ENCODE assay signal across 8 mouse cellular contexts in the genomic region with DNA sequence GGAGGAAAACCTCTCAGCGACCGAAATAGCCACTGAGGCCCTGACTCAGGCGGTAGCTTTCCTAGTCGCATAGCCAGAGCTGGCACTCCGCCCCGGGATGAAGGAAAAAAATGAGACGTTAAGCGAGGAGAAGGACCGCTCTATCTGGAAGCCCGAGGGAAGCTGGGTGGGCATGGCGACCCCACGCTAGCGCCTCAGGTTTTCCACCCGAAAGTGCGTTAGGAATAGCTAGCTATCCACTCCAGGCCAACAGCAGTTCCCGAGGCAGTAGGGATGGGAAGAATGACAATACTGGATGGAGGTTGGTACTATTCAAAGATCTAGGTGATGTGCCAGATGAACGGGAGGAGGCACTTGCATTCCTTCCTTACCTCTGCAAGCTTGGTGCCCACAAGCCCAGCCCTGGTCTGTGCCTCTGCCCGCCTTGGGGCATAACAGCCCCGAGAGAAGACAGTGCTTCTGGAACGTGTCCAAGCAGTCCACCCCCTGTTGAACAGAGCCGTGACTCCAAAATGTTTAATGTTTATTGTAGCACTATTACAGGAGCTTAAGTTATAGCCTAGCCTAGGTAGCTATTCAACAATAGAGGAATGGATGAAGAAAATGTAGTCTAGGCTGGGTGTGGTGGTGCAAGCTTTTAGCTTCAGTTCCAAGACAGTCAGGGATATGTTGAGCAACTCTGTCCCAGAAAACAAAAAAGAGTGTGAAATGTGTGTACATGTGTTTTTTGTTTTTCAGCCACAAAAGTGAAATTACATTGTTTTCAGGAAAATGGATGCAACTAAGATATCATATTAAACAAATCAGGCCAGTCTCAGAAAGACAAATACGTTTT. TPM values are rescaled to one million over a fixed set of nuclear protein-coding genes. Genes with fewer than 3 reads are reported as not detected.
DNase-seq lines count a peak whose midpoint lies in the region; ATAC-seq and TF ChIP-seq lines count a peak whose summit lies in the region.

No protein-coding gene starts in this region.

- TF ChIP-seq CTCF in CH12.LX (conservative IDR thresholded peaks at IDR 0.05 in 1 of 2, IDR thresholded peaks at IDR 0.05 in 1 of 2; ENCODE audit: low read depth in 2 of 2, low read length in 2 of 2): no peak
- TF ChIP-seq CTCF in stomach, postnatal 0 days (IDR thresholded peaks at IDR 0.05; ENCODE audit: low read depth): no peak

- peak overlapping the region; percentile 92 for H3K9ac ChIP-seq in heart, embryonic 14.5 days (ENCODE audit: low read length)
- H3K9ac ChIP-seq in CH12.LX (ENCODE audit: insufficient read depth, low read depth): peak overlapping the region; percentile 97
- peak overlapping the region; percentile 98 for H3K9ac ChIP-seq in hindbrain, embryonic 13.5 days
- H3K9ac ChIP-seq in liver, embryonic 15.5 days: peak overlapping the region; percentile 86
- H3K9ac ChIP-seq in stomach, postnatal 0 days (ENCODE audit: low read length): peak overlapping the region; percentile 94

- in situ Hi-C loops in CH12.LX (cut with MboI; ENCODE audit: low pct_ligation_motif_present, low pct_unique_long_range_greater_than_20kb, low sequenced_read_pairs): no loop called here

- 5% methylated on average over 22 of the region's 22 CpGs for WGBS in heart, embryonic 14.5 days
- 5% methylated on average over 22 of the region's 22 CpGs for WGBS in hindbrain, embryonic 13.5 days
- WGBS in liver, embryonic 15.5 days (ENCODE audit: insufficient replicate concordance): 4% methylated on average over 22 of the region's 22 CpGs
- WGBS in stomach, postnatal 0 days: 3% methylated on average over 22 of the region's 22 CpGs

- no peak for TF ChIP-seq EP300 in CH12.LX (IDR thresholded peaks at IDR 0.05; ENCODE audit: low read length)
- TF ChIP-seq EP300 in stomach, postnatal 0 days (optimal IDR thresholded peaks at IDR 0.05): no peak

- DNase-seq in heart, adult 11 months: no peak
- no peak for DNase-seq in CH12.LX (ENCODE audit: extremely low read depth)
- DNase-seq in stomach, postnatal 0 days (ENCODE audit: low spot score): no peak
- DNase-seq in ovary, postnatal 10 days (ENCODE audit: low spot score): no peak

- peak overlapping the region; percentile 85 for H3K4me2 ChIP-seq in heart, embryonic 14.5 days (ENCODE audit: low read length)
- peak overlapping the region; percentile 64 for H3K4me2 ChIP-seq in CH12.LX (ENCODE audit: insufficient read depth, low read depth, poor library complexity, severe bottlenecking)
- H3K4me2 ChIP-seq in hindbrain, embryonic 13.5 days: peak overlapping the region; percentile 81
- peak overlapping the region; percentile 97 for H3K4me2 ChIP-seq in liver, embryonic 15.5 days
- peak overlapping the region; percentile 93 for H3K4me2 ChIP-seq in stomach, postnatal 0 days (replicated peaks; ENCODE audit: low read depth)

- no peak for TF ChIP-seq POLR2A in CH12.LX (IDR thresholded peaks at IDR 0.05; ENCODE audit: low read depth, low read length)

- H3K9me3 ChIP-seq in heart, embryonic 14.5 days (ENCODE audit: control insufficient read depth, low read length): no peaks in the 10 kb centered on the region
- H3K9me3 ChIP-seq in CH12.LX (replicated peaks; ENCODE audit: low read length): no peaks in the 10 kb centered on the region
- H3K9me3 ChIP-seq in hindbrain, embryonic 13.5 days: no peaks in the 10 kb centered on the region
- no peaks in the 10 kb centered on the region for H3K9me3 ChIP-seq in liver, embryonic 15.5 days (replicated peaks)
- no peaks in the 10 kb centered on the region for H3K9me3 ChIP-seq in stomach, postnatal 0 days (ENCODE audit: control insufficient read depth, low read length)

- TF ChIP-seq RAD21 in CH12.LX (IDR thresholded peaks at IDR 0.05; ENCODE audit: low read depth, low read length): no peak

- no peaks in the 10 kb centered on the region for H3K27me3 ChIP-seq in heart, embryonic 14.5 days (ENCODE audit: control insufficient read depth, insufficient read depth, low read length)
- H3K27me3 ChIP-seq in CH12.LX (replicated peaks): no peaks in the 10 kb centered on the region
- no peaks in the 10 kb centered on the region for H3K27me3 ChIP-seq in hindbrain, embryonic 13.5 days
- peaks cover 16% of the 10 kb centered on the region for H3K27me3 ChIP-seq in liver, embryonic 15.5 days
- no peaks in the 10 kb centered on the region for H3K27me3 ChIP-seq in stomach, postnatal 0 days (ENCODE audit: control insufficient read depth, insufficient read depth, low read length)

- peaks cover 2 to 33% of the 10 kb centered on the region in 2 experiments for H3K4me1 ChIP-seq in heart, embryonic 14.5 days (ENCODE audit: control insufficient read depth in 2 of 2, insufficient read depth in 2 of 2, low read length in 2 of 2)
- peaks cover 3 to 40% of the 10 kb centered on the region in 2 experiments; a peak in 3 of 4 replicates for H3K4me1 ChIP-seq in CH12.LX (ENCODE audit: control insufficient read depth in 1 of 2, insufficient read depth in 2 of 2)
- peaks cover 54% of the 10 kb centered on the region for H3K4me1 ChIP-seq in hindbrain, embryonic 13.5 days (replicated peaks)
- peaks cover 42% of the 10 kb centered on the region for H3K4me1 ChIP-seq in liver, embryonic 15.5 days (replicated peaks)
- H3K4me1 ChIP-seq in stomach, postnatal 0 days (replicated peaks; ENCODE audit: control insufficient read depth, insufficient read depth): no peaks in the 10 kb centered on the region

- no peak for ATAC-seq in heart, embryonic 14.5 days (ENCODE audit: insufficient number of reproducible peaks, insufficient read depth, low FRiP score, low read depth)
- ATAC-seq in common myeloid progenitor, adult 5-6 weeks (replicated peaks; ENCODE audit: low read depth, poor library complexity, severe bottlenecking): 0 out of 2 replicates have a peak, but pooled peaks have one; percentile 16
- peak; percentile 49 for ATAC-seq in hindbrain, embryonic 13.5 days (ENCODE audit: low FRiP score)
- ATAC-seq in liver, embryonic 15.5 days (ENCODE audit: insufficient read depth): peak; percentile 38
- peak; percentile 45 for ATAC-seq in stomach, postnatal 0 days (ENCODE audit: low FRiP score, low TSS enrichment)

- peaks cover 51% of the 10 kb centered on the region for H3K36me3 ChIP-seq in heart, embryonic 14.5 days (ENCODE audit: control insufficient read depth, insufficient read depth, low read length)
- H3K36me3 ChIP-seq in CH12.LX (replicated peaks in 1 of 2; ENCODE audit: control insufficient read depth in 1 of 2, insufficient read depth in 1 of 2, low read length in 1 of 2): peaks cover 0 to 34% of the 10 kb centered on the region in 2 experiments
- H3K36me3 ChIP-seq in hindbrain, embryonic 13.5 days: peaks cover 31% of the 10 kb centered on the region
- peaks cover 6% of the 10 kb centered on the region; the same call in 1 of the 2 replicates for H3K36me3 ChIP-seq in liver, embryonic 15.5 days (replicated peaks)
- peaks cover 7% of the 10 kb centered on the region; the same call in 1 of the 2 replicates for H3K36me3 ChIP-seq in stomach, postnatal 0 days (ENCODE audit: control insufficient read depth, insufficient read depth, low read length)

- peaks cover 34% of the 10 kb centered on the region for H3K79me2 ChIP-seq in CH12.LX (replicated peaks; ENCODE audit: control insufficient read depth, extremely low read depth, insufficient read depth, poor library complexity, severe bottlenecking)

- H3K27ac ChIP-seq in heart, embryonic 14.5 days (replicated peaks in 1 of 2; ENCODE audit: control insufficient read depth in 1 of 2, insufficient read depth in 1 of 2, low read depth in 2 of 2, low read length in 2 of 2): peak overlapping the region; percentile 80 to 91
- no peak overlapping the region for H3K27ac ChIP-seq in CH12.LX (ENCODE audit: insufficient read depth, low read depth)
- peak overlapping the region; percentile 99 for H3K27ac ChIP-seq in hindbrain, embryonic 13.5 days
- H3K27ac ChIP-seq in liver, embryonic 15.5 days (replicated peaks): peak overlapping the region; percentile 87
- peak overlapping the region; percentile 88 for H3K27ac ChIP-seq in stomach, postnatal 0 days (replicated peaks)

- peak overlapping the region; percentile 71 to 86 for H3K4me3 ChIP-seq in heart, embryonic 14.5 days (ENCODE audit: control insufficient read depth in 1 of 2, insufficient read depth in 1 of 2, low read depth in 1 of 2, low read length in 2 of 2)
- H3K4me3 ChIP-seq in CH12.LX (replicated peaks in 1 of 3; ENCODE audit: low read depth in 2 of 3, low read length in 2 of 3, poor library complexity in 1 of 3): peak overlapping the region; percentile 65 to 92 (median 82)
- H3K4me3 ChIP-seq in hindbrain, embryonic 13.5 days: peak overlapping the region; percentile 93
- peak overlapping the region; percentile 81 for H3K4me3 ChIP-seq in liver, embryonic 15.5 days (replicated peaks)
- peak overlapping the region; percentile 94 for H3K4me3 ChIP-seq in stomach, postnatal 0 days (ENCODE audit: low read depth, low read length)

- dilution Hi-C loops in CH12.LX (cut with MboI; ENCODE audit: extremely low pct_ligation_motif_present, extremely low pct_unique_long_range_greater_than_20kb, low sequenced_read_pairs): no loop called here

RNA-seq across cellular contexts. Expression of a gene that starts 0.5 kb away (rescaled TPM):
- polyA plus RNA-seq in heart, embryonic 14.5 days (2014; fragmentation: Nextera tagmentation; extraction: Ambion mirVana): 99.1 and 103 TPM in 2 replicates
- total RNA-seq in CH12.LX (2012; rRNA removed) (94.9 and 101 TPM in 2 replicates), CH12.LX (2014; rRNA removed) (76.2 and 82.3 TPM in 2 replicates)
- polyA plus RNA-seq in CH12.LX (2012; ENCODE audit: insufficient read length, low read depth): 95.6 and 96.0 TPM in 2 replicates
- total RNA-seq in common myeloid progenitor, adult 5-6 weeks (2017): 76.4 and 88.3 TPM in 2 replicates
- 302 and 313 TPM in 2 replicates for polyA plus RNA-seq in hindbrain, embryonic 13.5 days (2015; fragmentation: Nextera tagmentation; extraction: Ambion mirVana)
- polyA plus RNA-seq in liver, embryonic 15.5 days (2015; fragmentation: Nextera tagmentation; extraction: Ambion mirVana): 63.7 and 64.5 TPM in 2 replicates
- polyA plus RNA-seq in stomach, postnatal 0 days (2015; fragmentation: Nextera tagmentation; extraction: Ambion mirVana): 81.9 and 82.8 TPM in 2 replicates

RNA-seq across cellular contexts. Expression of a gene that starts 11.0 kb away (rescaled TPM):
- polyA plus RNA-seq in heart, embryonic 14.5 days (2014; fragmentation: Nextera tagmentation; extraction: Ambion mirVana): 647 and 682 TPM in 2 replicates
- total RNA-seq in CH12.LX (2012; rRNA removed): 243 and 254 TPM in 2 replicates
- total RNA-seq in CH12.LX (2014; rRNA removed): 119 and 147 TPM in 2 replicates
- 412 and 540 TPM in 2 replicates for polyA plus RNA-seq in CH12.LX (2012; ENCODE audit: insufficient read length, low read depth)
- 39.6 and 50.1 TPM in 2 replicates for total RNA-seq in common myeloid progenitor, adult 5-6 weeks (2017)
- polyA plus RNA-seq in hindbrain, embryonic 13.5 days (2015; fragmentation: Nextera tagmentation; extraction: Ambion mirVana): 37.0 and 37.8 TPM in 2 replicates
- polyA plus RNA-seq in liver, embryonic 15.5 days (2015; fragmentation: Nextera tagmentation; extraction: Ambion mirVana): 117 and 142 TPM in 2 replicates
- 232 and 235 TPM in 2 replicates for polyA plus RNA-seq in stomach, postnatal 0 days (2015; fragmentation: Nextera tagmentation; extraction: Ambion mirVana)

RNA-seq across cellular contexts. Expression of a gene that starts 14.4 kb away (rescaled TPM):
- polyA plus RNA-seq in heart, embryonic 14.5 days (2014; fragmentation: Nextera tagmentation; extraction: Ambion mirVana): 23.4 and 25.1 TPM in 2 replicates
- 0.76 and 1.1 TPM in 2 replicates for total RNA-seq in CH12.LX (2012; rRNA removed)
- not detected in 2 replicates for total RNA-seq in CH12.LX (2014; rRNA removed)
- 0.56 and 0.99 TPM in 2 replicates for polyA plus RNA-seq in CH12.LX (2012; ENCODE audit: insufficient read length, low read depth)
- total RNA-seq in common myeloid progenitor, adult 5-6 weeks (2017): 1.6 TPM in 1 of 2 replicates, not detected in the other
- 26.8 and 34.9 TPM in 2 replicates for polyA plus RNA-seq in hindbrain, embryonic 13.5 days (2015; fragmentation: Nextera tagmentation; extraction: Ambion mirVana)
- 2.4 and 3.1 TPM in 2 replicates for polyA plus RNA-seq in liver, embryonic 15.5 days (2015; fragmentation: Nextera tagmentation; extraction: Ambion mirVana)
- 9.9 and 14.6 TPM in 2 replicates for polyA plus RNA-seq in stomach, postnatal 0 days (2015; fragmentation: Nextera tagmentation; extraction: Ambion mirVana)

RNA-seq across cellular contexts. Expression of a gene that starts 18.5 kb away (rescaled TPM):
- polyA plus RNA-seq in heart, embryonic 14.5 days (2014; fragmentation: Nextera tagmentation; extraction: Ambion mirVana): 0.28 and 0.57 TPM in 2 replicates
- total RNA-seq in CH12.LX (2012; rRNA removed): 0.21 and 0.42 TPM in 2 replicates
- not detected in 2 replicates for total RNA-seq in CH12.LX (2014; rRNA removed)
- polyA plus RNA-seq in CH12.LX (2012; ENCODE audit: insufficient read length, low read depth): 2.6 and 3.5 TPM in 2 replicates
- not detected in 2 replicates for total RNA-seq in common myeloid progenitor, adult 5-6 weeks (2017)
- polyA plus RNA-seq in hindbrain, embryonic 13.5 days (2015; fragmentation: Nextera tagmentation; extraction: Ambion mirVana): 1.7 and 2.3 TPM in 2 replicates
- polyA plus RNA-seq in liver, embryonic 15.5 days (2015; fragmentation: Nextera tagmentation; extraction: Ambion mirVana): 25.1 and 27.1 TPM in 2 replicates
- polyA plus RNA-seq in stomach, postnatal 0 days (2015; fragmentation: Nextera tagmentation; extraction: Ambion mirVana): 0.22 TPM in 1 of 2 replicates, not detected in the other

RNA-seq across cellular contexts. Expression of a gene that starts 20.9 kb away (rescaled TPM):
- 0.46 and 0.58 TPM in 2 replicates for polyA plus RNA-seq in heart, embryonic 14.5 days (2014; fragmentation: Nextera tagmentation; extraction: Ambion mirVana)
- total RNA-seq in CH12.LX (2012; rRNA removed) (35.6 and 51.5 TPM in 2 replicates), CH12.LX (2014; rRNA removed) (66.3 and 90.1 TPM in 2 replicates)
- polyA plus RNA-seq in CH12.LX (2012; ENCODE audit: insufficient read length, low read depth): 104 and 135 TPM in 2 replicates
- total RNA-seq in common myeloid progenitor, adult 5-6 weeks (2017): not detected in 2 replicates
- 0.57 and 1.2 TPM in 2 replicates for polyA plus RNA-seq in hindbrain, embryonic 13.5 days (2015; fragmentation: Nextera tagmentation; extraction: Ambion mirVana)
- polyA plus RNA-seq in liver, embryonic 15.5 days (2015; fragmentation: Nextera tagmentation; extraction: Ambion mirVana): 6.4 and 9.1 TPM in 2 replicates
- 0.16 and 0.22 TPM in 2 replicates for polyA plus RNA-seq in stomach, postnatal 0 days (2015; fragmentation: Nextera tagmentation; extraction: Ambion mirVana)
